Mouse (Mus musculus) mouse embryonic stem cell (cell line): ENCODE measurements at regions not wholly inside any gene's neighbourhood (a gene's known extent, or its start where the extent isn't known, plus 50 kb on each side); places are given as distances from the start of the nearest gene placed in this dataset.

ENCODE experiments used
- in situ Hi-C, 2 experiments: fragments of 300-500 bp; cut with MboI; formaldehyde crosslinking; loops; 1 replicate in 1 of 2; 3 replicates in 1 of 2; pipeline ENCODE4 v1.14.3; 2019 to 2020; ENCODE audit warnings: low sequenced_read_pairs in 2 of 2, low pct_unique_long_range_greater_than_20kb in 1 of 2, mixed read lengths in 1 of 2; ENCODE audit not compliant: unreplicated experiment in 1 of 2

- in situ Hi-C loops = no loop called here
Observed at GRCm38 (mm10) chr1:76024650-76025049, 478.6 kb downstream of the Slc4a3 start.

- in situ Hi-C loops = no loop called here
Observed at GRCm38 (mm10) chr1:76025389-76025788, 479.3 kb downstream of the Slc4a3 start.

GRCm38 (mm10) chr1:76029059-76029458 lies 483.0 kb downstream of the Slc4a3 start:
- in situ Hi-C loops = no loop called here

- in situ Hi-C loops = no loop called here
Observed at GRCm38 (mm10) chr1:76031171-76031922, 485.3 kb downstream of the Slc4a3 start.

- in situ Hi-C loops = no loop called here
Observed at GRCm38 (mm10) chr1:76031923-76032285, 485.8 kb downstream of the Slc4a3 start.

GRCm38 (mm10) chr1:76032626-76033025 lies 486.6 kb downstream of the Slc4a3 start:
- in situ Hi-C loops = no loop called here

- in situ Hi-C loops = no loop called here
Observed at GRCm38 (mm10) chr1:76036316-76036715, 490.2 kb downstream of the Slc4a3 start.

- in situ Hi-C loops = no loop called here
Observed at GRCm38 (mm10) chr1:76039029-76039655, 493.1 kb downstream of the Slc4a3 start.

- in situ Hi-C loops = loop anchor here in 1 of 2 experiments (5.0 kb wide), 1 partner anchor 43 kb away; no protein-coding TSS in a partner anchor
Observed at GRCm38 (mm10) chr1:76039661-76040060, 493.6 kb downstream of the Slc4a3 start.

- in situ Hi-C loops = no loop called here
Observed at GRCm38 (mm10) chr1:76050264-76050663, 504.2 kb downstream of the Slc4a3 start.

GRCm38 (mm10) chr1:76053378-76054171 lies 507.5 kb downstream of the Slc4a3 start:
- in situ Hi-C loops = no loop called here

- in situ Hi-C loops = no loop called here
Observed at GRCm38 (mm10) chr1:76065783-76066182, 519.7 kb downstream of the Slc4a3 start.

GRCm38 (mm10) chr1:76070831-76071321 lies 524.8 kb downstream of the Slc4a3 start:
- in situ Hi-C loops = no loop called here

- in situ Hi-C loops = no loop called here
Observed at GRCm38 (mm10) chr1:76075213-76075612, 529.1 kb downstream of the Slc4a3 start.

- in situ Hi-C loops = no loop called here
Observed at GRCm38 (mm10) chr1:76075685-76076455, 529.8 kb downstream of the Slc4a3 start.

GRCm38 (mm10) chr1:76080241-76080640 lies 534.2 kb downstream of the Slc4a3 start:
- in situ Hi-C loops = loop anchor here in 1 of 2 experiments (5.0 kb wide), 1 partner anchor 38 kb away; no protein-coding TSS in a partner anchor

- in situ Hi-C loops = loop anchor here in 1 of 2 experiments (5.0 kb wide), 1 partner anchor 39 kb away; no protein-coding TSS in a partner anchor
Observed at GRCm38 (mm10) chr1:76081700-76082099, 535.6 kb downstream of the Slc4a3 start.
